Mouse (Mus musculus) liver, adult 2 months (tissue): ENCODE results near the gene Rbl1.

Experiments
- CTCF ChIP-seq: fragments of 200-500 bp; IDR thresholded peaks from 2 replicates; pipeline ENCODE4 v1.5.1; 2011; ENCODE audit warnings: low read depth, low read length, control low read depth
- POLR2A ChIP-seq: fragments of 200-500 bp; IDR thresholded peaks from 2 replicates; pipeline ENCODE4 v1.6.1; 2011; ENCODE audit warnings: low read length, control low read depth; ENCODE audit not compliant: insufficient read depth; ENCODE audit errors: extremely low read depth

DNA sequence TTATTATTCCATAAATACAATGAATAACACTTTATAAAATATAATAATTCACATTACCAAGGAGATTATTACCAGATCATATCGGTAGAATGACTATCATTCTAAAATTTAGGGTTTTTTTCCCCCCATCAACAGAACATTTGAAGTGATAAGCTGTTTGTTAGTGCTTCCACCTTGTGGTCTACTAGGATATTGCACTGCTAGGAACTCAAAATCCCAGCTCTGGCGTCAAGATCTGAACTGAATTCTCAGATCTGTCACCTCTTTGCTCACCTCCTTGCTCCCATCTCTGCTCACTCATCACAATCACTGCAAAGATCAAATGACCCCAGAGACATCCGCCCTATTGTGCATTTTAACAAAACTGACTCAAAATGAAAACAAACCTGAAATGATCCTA lies 87.4 kb downstream of the Rbl1 start:
- peak; percentile 47 for TF ChIP-seq CTCF
- no peak for TF ChIP-seq POLR2A
